Comparison of ENCODE assay signal across 8 mouse cellular contexts in the genomic region with DNA sequence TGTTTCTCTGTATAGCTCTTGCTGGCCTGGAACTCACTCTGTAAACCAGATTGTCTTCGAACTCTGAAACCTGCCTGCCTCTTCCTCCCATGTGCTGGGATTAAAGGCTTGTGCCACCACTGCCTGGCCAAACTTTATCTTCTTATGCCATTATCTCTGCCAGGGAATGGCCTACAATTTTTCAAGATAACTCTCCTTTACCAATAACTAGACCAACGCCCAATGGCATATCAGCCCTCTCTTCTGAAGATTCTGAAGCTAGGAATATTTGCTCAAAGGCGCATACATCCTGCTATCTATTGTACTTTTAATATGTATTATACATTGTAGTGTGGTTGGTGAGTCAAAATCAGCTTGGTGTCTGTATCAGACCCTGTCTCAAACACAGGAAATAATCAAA.
DNase-seq lines count a peak whose midpoint lies in the region; ATAC-seq lines count a peak whose summit lies in the region.
"Not testable (repeated sequence)": the region's sequence is repeated elsewhere in the genome, so short reads cannot be mapped to it uniquely, and the experiment has no call there.

No protein-coding gene starts in this region.

- not testable (repeated sequence) for H3K9ac ChIP-seq in heart, embryonic 13.5 days; intestine, embryonic 15.5 days; limb, embryonic 12.5 days (replicated peaks); liver, embryonic 12.5 days; liver, embryonic 16.5 days (ENCODE audit: low read depth, low read length); stomach, embryonic 16.5 days (ENCODE audit: low read length)

- H3K4me3 ChIP-seq in embryonic facial prominence, embryonic 10.5 days: peak overlapping the region; percentile 70; the same call in 1 of the 2 replicates
- H3K4me3 ChIP-seq in heart, embryonic 13.5 days; intestine, embryonic 15.5 days (replicated peaks); stomach, embryonic 16.5 days (replicated peaks; ENCODE audit: low read length): not testable (repeated sequence)
- 0 out of 2 replicates have a peak overlapping the region, but pooled peaks have one; percentile 54 for H3K4me3 ChIP-seq in limb, embryonic 12.5 days (replicated peaks)
- H3K4me3 ChIP-seq in liver, embryonic 12.5 days: peak overlapping the region; percentile 77
- H3K4me3 ChIP-seq in liver, embryonic 16.5 days (ENCODE audit: low read depth, low read length): peak overlapping the region; percentile 73

- 93% methylated on average over 3 of the region's 3 CpGs for WGBS in embryonic facial prominence, embryonic 10.5 days
- 80% methylated on average over 3 of the region's 3 CpGs for WGBS in heart, embryonic 13.5 days
- 89% methylated on average over 3 of the region's 3 CpGs for WGBS in intestine, embryonic 15.5 days
- 92% methylated on average over 3 of the region's 3 CpGs for WGBS in limb, embryonic 12.5 days
- 42% methylated on average over 3 of the region's 3 CpGs for WGBS in liver, embryonic 12.5 days (ENCODE audit: insufficient replicate concordance)
- WGBS in liver, embryonic 16.5 days (ENCODE audit: insufficient replicate concordance): 53% methylated on average over 3 of the region's 3 CpGs
- WGBS in stomach, embryonic 16.5 days: 82% methylated on average over 3 of the region's 3 CpGs

- not testable (repeated sequence) for H3K4me1 ChIP-seq in embryonic facial prominence, embryonic 10.5 days; heart, embryonic 13.5 days; intestine, embryonic 15.5 days (replicated peaks); limb, embryonic 12.5 days (replicated peaks); liver, embryonic 12.5 days; liver, embryonic 16.5 days (ENCODE audit: control insufficient read depth, low read depth, low read length); stomach, embryonic 16.5 days (ENCODE audit: control insufficient read depth, insufficient read depth, low read length)

- peak overlapping the region; percentile 71 for H3K4me2 ChIP-seq in heart, embryonic 13.5 days
- peak overlapping the region; percentile 59; the same call in 1 of the 2 replicates for H3K4me2 ChIP-seq in intestine, embryonic 15.5 days (replicated peaks)
- H3K4me2 ChIP-seq in limb, embryonic 12.5 days: peak overlapping the region; percentile 52; the same call in 1 of the 2 replicates
- H3K4me2 ChIP-seq in liver, embryonic 12.5 days: peak overlapping the region; percentile 68
- peak overlapping the region; percentile 55 for H3K4me2 ChIP-seq in liver, embryonic 16.5 days (ENCODE audit: low read depth, low read length)
- H3K4me2 ChIP-seq in stomach, embryonic 16.5 days (ENCODE audit: low read depth, low read length): peak overlapping the region; percentile 45; the same call in 1 of the 2 replicates

- peaks cover 15% of the 10 kb centered on the region; the same call in 1 of the 2 replicates for H3K9me3 ChIP-seq in embryonic facial prominence, embryonic 10.5 days
- not testable (repeated sequence) for H3K9me3 ChIP-seq in heart, embryonic 13.5 days; intestine, embryonic 15.5 days; liver, embryonic 12.5 days (replicated peaks); liver, embryonic 16.5 days (replicated peaks; ENCODE audit: control insufficient read depth, low read length); stomach, embryonic 16.5 days (replicated peaks; ENCODE audit: control insufficient read depth, low read length)
- H3K9me3 ChIP-seq in limb, embryonic 12.5 days: peaks cover 17% of the 10 kb centered on the region; the same call in 1 of the 2 replicates

- not testable (repeated sequence) for H3K27ac ChIP-seq in embryonic facial prominence, embryonic 10.5 days (replicated peaks); heart, embryonic 13.5 days (replicated peaks); intestine, embryonic 15.5 days; limb, embryonic 12.5 days; liver, embryonic 16.5 days (ENCODE audit: low read length); stomach, embryonic 16.5 days (ENCODE audit: low read length)
- 0 out of 2 replicates have a peak overlapping the region, but pooled peaks have one; percentile 30 for H3K27ac ChIP-seq in liver, embryonic 12.5 days

- DNase-seq in embryonic facial prominence, embryonic 10.5 days (ENCODE audit: low spot score): not testable (repeated sequence)

- H3K27me3 ChIP-seq in embryonic facial prominence, embryonic 10.5 days (replicated peaks; ENCODE audit: low read depth, poor library complexity, severe bottlenecking); heart, embryonic 13.5 days (replicated peaks); intestine, embryonic 15.5 days (replicated peaks); limb, embryonic 12.5 days; liver, embryonic 12.5 days (replicated peaks); liver, embryonic 16.5 days (ENCODE audit: control insufficient read depth, insufficient read depth, low read depth, low read length); stomach, embryonic 16.5 days (ENCODE audit: control insufficient read depth, insufficient read depth, low read length): not testable (repeated sequence)

- H3K36me3 ChIP-seq in embryonic facial prominence, embryonic 10.5 days (replicated peaks): peaks cover 14% of the 10 kb centered on the region
- peaks cover 11% of the 10 kb centered on the region; the same call in 1 of the 2 replicates for H3K36me3 ChIP-seq in heart, embryonic 13.5 days
- not testable (repeated sequence) for H3K36me3 ChIP-seq in intestine, embryonic 15.5 days; limb, embryonic 12.5 days; liver, embryonic 16.5 days (ENCODE audit: control insufficient read depth, insufficient read depth); stomach, embryonic 16.5 days (ENCODE audit: control insufficient read depth, insufficient read depth, low read length)
- H3K36me3 ChIP-seq in liver, embryonic 12.5 days: peaks cover 13% of the 10 kb centered on the region

- not testable (repeated sequence) for ATAC-seq in heart, embryonic 13.5 days (ENCODE audit: extremely low read depth, insufficient number of reproducible peaks, low FRiP score, low TSS enrichment); intestine, embryonic 15.5 days; limb, embryonic 12.5 days (ENCODE audit: insufficient number of reproducible peaks, insufficient read depth, low FRiP score, low TSS enrichment, low read depth); stomach, embryonic 16.5 days (ENCODE audit: insufficient read depth, low FRiP score)
- peak; percentile 80 for ATAC-seq in liver, embryonic 12.5 days
- ATAC-seq in liver, embryonic 16.5 days (ENCODE audit: low read depth): peak; percentile 60
- ATAC-seq in megakaryocyte-erythroid progenitor cell, adult 5-6 weeks (replicated peaks; ENCODE audit: low FRiP score, low TSS enrichment, poor library complexity, severe bottlenecking): 0 out of 2 replicates have a peak, but pooled peaks have one; percentile 47
